Mouse (Mus musculus): Measurements from ENCODE around the gene Olfr466.

Olfr466 gene

DNA sequence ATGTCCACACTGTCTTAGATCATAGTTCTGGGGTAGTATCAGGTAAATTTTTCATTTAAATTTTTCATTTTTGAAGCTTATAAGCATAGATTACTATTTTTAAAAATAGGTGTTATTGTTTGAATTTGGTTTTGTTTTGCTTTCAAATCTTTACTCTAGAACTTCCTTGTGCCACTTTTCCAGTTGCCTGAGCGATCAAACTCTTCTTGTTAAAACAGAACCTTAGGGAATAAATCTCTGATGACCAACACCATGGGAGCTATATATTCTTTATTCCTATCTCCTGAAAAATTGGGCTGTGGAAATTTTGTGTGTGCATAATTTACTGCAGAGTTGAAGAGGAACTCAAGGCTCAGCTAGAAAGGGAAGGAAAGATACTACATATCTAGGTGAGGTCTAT, at the start of gene Olfr466:
TSS of gene Olfr466 (plus strand) at position 301 of the 400 bp plus-strand sequence.
- no peak for DNase-seq

DNA sequence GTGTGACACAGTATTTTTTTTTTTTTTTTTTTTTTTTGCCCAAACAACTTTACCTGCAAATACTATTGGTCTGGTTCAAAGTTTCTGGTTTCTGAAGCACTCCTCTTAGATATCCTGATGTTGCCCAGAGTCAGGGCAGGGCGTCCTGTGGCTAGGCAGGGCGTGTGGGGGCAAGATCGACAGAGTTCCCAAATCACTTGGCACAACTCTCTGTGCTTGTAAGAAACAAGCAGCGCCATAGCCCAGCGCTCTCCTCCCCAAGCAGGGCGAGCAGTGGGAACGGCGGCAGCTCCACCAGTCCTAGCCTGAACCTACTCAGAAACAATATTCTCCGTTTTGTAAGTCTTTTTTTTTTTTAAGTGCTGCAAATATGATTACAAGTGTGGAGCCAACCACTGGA, 49.4 kb upstream of the Olfr466 start:
- DNase-seq: no peak

DNA sequence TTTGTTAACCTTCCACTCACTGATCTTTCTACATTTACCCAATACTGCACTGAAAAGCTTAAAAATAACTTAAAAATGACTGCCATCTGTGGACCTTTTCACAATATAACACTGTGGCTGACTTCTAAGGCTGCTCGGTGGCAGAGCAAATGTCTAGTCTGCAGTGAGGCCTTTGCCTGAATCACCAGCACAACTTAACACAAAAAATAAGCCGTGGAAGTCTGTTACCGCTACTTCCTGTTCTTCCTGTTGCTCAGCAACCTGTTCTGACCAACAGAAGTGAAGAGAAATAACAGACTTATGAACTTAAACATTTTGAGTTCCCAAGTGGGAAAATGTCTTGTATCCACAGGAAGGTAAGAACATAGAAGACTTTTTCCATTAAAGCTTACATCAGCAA, 48.8 kb upstream of the Olfr466 start:
- DNase-seq: no peak

- DNase-seq: no peak
Measured at GRCm38 (mm10) chr13:65111961-65112360, 38.1 kb upstream of the Olfr466 start.

GRCm38 (mm10) chr13:65112459-65113110, 37.5 kb upstream of the Olfr466 start, which contains the start of gene Mfsd14b:
Gene Mfsd14b (minus strand): TSS chr13:65112975.
- peak; percentile 92 for DNase-seq

- DNase-seq: peak; percentile 9
Measured at GRCm38 (mm10) chr13:65113239-65113638, 36.8 kb upstream of the Olfr466 start.

- no peak for DNase-seq
Measured at GRCm38 (mm10) chr13:65120984-65121383, 29.1 kb upstream of the Olfr466 start.

DNA sequence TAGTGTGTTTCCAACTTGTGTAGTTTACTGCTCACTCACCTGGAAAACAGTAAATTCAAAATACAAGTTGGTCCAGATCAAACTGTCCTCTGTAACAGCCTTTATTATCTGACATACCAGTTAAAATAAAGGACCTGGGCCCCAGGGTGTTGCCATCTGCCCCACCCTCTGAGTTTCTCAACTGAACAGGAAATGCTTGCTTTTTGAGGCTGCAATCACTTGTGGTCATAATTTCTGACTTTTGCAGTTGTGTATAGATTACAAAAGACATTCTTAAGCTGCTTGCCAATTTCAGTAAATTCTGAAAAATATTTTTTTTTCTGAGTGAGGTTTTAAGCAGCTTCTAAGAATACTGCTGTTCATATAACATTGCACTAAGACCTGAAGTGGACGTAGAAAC, 27.9 kb upstream of the Olfr466 start:
- no peak for DNase-seq

DNA sequence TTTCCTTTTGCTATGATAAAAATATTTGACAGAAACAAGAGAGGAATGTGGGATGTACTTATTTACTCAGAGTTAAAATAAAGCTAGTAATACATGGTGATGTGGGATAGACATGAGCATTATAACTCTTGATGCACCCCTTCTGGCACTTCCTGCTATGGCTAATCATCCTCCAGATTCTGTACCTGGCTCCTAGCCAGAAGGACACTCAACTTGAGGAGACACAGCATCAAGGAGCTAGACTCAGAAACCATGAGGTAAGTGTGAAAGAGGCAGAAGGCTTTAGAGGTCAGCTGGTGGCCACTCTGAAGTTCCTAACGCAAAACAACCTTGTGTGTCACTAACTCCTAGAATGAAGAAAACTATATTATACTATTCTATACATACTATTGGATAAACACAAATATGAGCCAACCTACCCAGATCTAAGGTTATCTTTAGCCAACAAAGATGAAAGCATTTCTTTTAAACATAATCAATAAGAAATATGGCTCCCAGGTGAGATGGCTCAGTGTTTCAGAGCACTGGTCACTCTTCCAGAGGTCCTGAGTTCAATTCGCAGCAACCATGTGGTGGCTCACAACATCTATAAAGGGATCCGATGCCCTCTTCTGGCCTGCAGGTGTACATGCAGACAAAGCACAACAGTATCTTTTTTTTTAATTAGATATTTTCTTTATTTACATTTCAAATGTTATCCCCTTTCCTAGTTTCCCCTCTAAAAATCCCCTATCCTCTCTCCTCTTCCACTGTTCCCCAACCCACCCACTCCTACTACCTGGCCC, 22.8 kb upstream of the Olfr466 start:
- DNase-seq: no peak

GRCm38 (mm10) chr13:65137789-65138188, 12.3 kb upstream of the Olfr466 start, which contains the start of gene Olfr465-ps1:
Gene Olfr465-ps1 (plus strand): TSS chr13:65138089.
- DNase-seq: no peak

- no peak for DNase-seq
Measured at GRCm38 (mm10) chr13:65174102-65174501, 24.1 kb downstream of the Olfr466 start.

GRCm38 (mm10) chr13:65175734-65176471, 25.9 kb downstream of the Olfr466 start:
- peak; percentile 3 for DNase-seq

DNA sequence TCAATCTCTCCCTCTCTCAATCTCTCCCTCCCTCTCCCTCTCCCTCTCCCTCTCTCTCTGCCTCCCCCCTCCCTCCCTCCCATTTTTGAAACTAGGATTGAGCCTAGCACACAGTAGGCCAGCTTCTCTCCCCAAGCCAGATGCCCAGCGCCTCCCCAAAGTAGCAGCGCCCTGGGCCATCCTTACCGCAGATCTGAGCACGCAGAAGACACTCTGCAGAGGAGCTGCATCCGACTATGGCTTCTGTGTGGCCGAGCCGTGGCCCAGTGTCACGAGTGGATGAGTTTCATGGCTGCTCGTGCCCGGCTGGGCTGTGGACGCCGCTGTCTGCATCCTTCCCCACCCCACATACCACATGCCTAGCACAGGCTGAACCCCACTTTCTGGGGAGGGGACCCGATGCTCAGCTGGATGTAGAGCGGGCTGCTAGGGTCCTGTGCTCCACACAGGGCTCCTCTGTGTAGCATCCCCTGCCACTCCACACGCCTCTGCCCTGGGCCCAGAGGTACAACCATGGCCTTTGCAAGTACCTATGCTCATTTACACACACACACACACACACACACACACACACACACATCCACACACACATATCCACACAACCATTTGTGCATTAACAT, 26.5 kb downstream of the Olfr466 start:
- DNase-seq: no peak

- DNase-seq: no peak
Measured at GRCm38 (mm10) chr13:65200667-65201066, 50.6 kb downstream of the Olfr466 start.
